9 mouse cellular contexts compared by ENCODE assay signal in the genomic region with DNA sequence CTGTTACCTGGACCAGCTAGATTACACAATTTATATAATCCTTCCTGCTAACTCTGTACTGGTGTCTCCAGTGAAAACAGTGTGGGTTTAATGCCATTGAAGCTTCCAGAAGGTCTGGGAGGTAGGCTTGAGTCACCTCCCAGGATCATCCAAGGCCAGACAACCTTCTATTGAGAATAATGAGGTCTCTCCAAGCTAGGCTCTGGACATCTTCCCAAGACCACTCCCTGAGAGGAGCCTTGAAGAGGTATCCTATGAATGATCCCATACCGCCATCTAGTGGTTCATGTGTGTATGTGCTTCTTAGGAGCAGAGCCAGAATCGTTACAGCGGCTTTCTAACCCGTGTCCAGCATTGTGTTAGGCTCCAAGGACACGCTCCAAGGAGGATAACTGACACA. TPM values are rescaled to one million over a fixed set of nuclear protein-coding genes. Genes with fewer than 3 reads are reported as not detected.
DNase-seq lines count a peak whose midpoint lies in the region; ATAC-seq lines count a peak whose summit lies in the region.
"Had no signal": no experiment of that assay in that cellular context is flagged by ENCODE, and none has a peak within 500 bp of the region (broad histone marks: within the 10 kb centered on the region; RNA-seq: fewer than 3 reads in every experiment).

No protein-coding gene starts in this region.

- DNase-seq in B cell, adult 2 months: peak; percentile 69 to 74
- DNase-seq in adrenal gland, postnatal 14 days: peak; percentile 79
- peak; percentile 68 to 84 for DNase-seq in heart, adult 9 months (ENCODE audit: low spot score in 2 of 2)
- peak; percentile 90 for DNase-seq in kidney, adult 9 months
- DNase-seq in spleen, postnatal 36 days (ENCODE audit: low spot score in 2 of 2): peak; percentile 52 to 74

- no peak overlapping the region; the same call in 1 of the 2 replicates for H3K9ac ChIP-seq in embryonic facial prominence, embryonic 13.5 days
- H3K9ac ChIP-seq in limb, embryonic 13.5 days: no peak overlapping the region
- H3K9ac ChIP-seq in midbrain, embryonic 15.5 days: no peak overlapping the region
- H3K9ac ChIP-seq: embryonic facial prominence, embryonic 12.5 days had no signal

- no peak overlapping the region for H3K4me2 ChIP-seq in embryonic facial prominence, embryonic 13.5 days
- no peak overlapping the region for H3K4me2 ChIP-seq in limb, embryonic 13.5 days (replicated peaks)
- no peak overlapping the region for H3K4me2 ChIP-seq in midbrain, embryonic 15.5 days
- H3K4me2 ChIP-seq: embryonic facial prominence, embryonic 12.5 days had no signal

- H3K4me3 ChIP-seq in embryonic facial prominence, embryonic 13.5 days: no peak overlapping the region
- no peak overlapping the region for H3K4me3 ChIP-seq in limb, embryonic 13.5 days
- no peak overlapping the region for H3K4me3 ChIP-seq in midbrain, embryonic 15.5 days
- H3K4me3 ChIP-seq: embryonic facial prominence, embryonic 12.5 days had no signal

- H3K9me3 ChIP-seq in embryonic facial prominence, embryonic 13.5 days: no peaks in the 10 kb centered on the region
- no peaks in the 10 kb centered on the region for H3K9me3 ChIP-seq in limb, embryonic 13.5 days
- no peaks in the 10 kb centered on the region for H3K9me3 ChIP-seq in midbrain, embryonic 15.5 days
- H3K9me3 ChIP-seq: embryonic facial prominence, embryonic 12.5 days had no signal

- WGBS in embryonic facial prominence, embryonic 13.5 days: 2% methylated on average over 5 of the region's 5 CpGs
- WGBS in limb, embryonic 13.5 days: 5% methylated on average over 5 of the region's 5 CpGs
- WGBS in midbrain, embryonic 15.5 days: under 1% methylated on average over 5 of the region's 5 CpGs

- H3K4me1 ChIP-seq in embryonic facial prominence, embryonic 13.5 days: no peaks in the 10 kb centered on the region
- no peaks in the 10 kb centered on the region for H3K4me1 ChIP-seq in limb, embryonic 13.5 days
- H3K4me1 ChIP-seq in midbrain, embryonic 15.5 days: no peaks in the 10 kb centered on the region; the same call in 1 of the 2 replicates
- H3K4me1 ChIP-seq: embryonic facial prominence, embryonic 12.5 days had no signal

- 0 out of 2 replicates have a peak, but pooled peaks have one; percentile 64 for ATAC-seq in embryonic facial prominence, embryonic 13.5 days (ENCODE audit: insufficient number of reproducible peaks, insufficient read depth, low FRiP score, low TSS enrichment, low read depth)
- peak; percentile 73; the same call in 1 of the 2 replicates for ATAC-seq in limb, embryonic 13.5 days (ENCODE audit: low FRiP score, low read depth)
- peak; percentile 81 for ATAC-seq in midbrain, embryonic 15.5 days (replicated peaks)

- no peak overlapping the region for H3K27ac ChIP-seq in embryonic facial prominence, embryonic 13.5 days
- no peak overlapping the region for H3K27ac ChIP-seq in limb, embryonic 13.5 days
- H3K27ac ChIP-seq in midbrain, embryonic 15.5 days: no peak overlapping the region
- H3K27ac ChIP-seq: embryonic facial prominence, embryonic 12.5 days had no signal

- no peaks in the 10 kb centered on the region for H3K27me3 ChIP-seq in embryonic facial prominence, embryonic 13.5 days
- no peaks in the 10 kb centered on the region for H3K27me3 ChIP-seq in limb, embryonic 13.5 days
- 0 out of 2 replicates have a peak, but pooled peaks cover 2% of the 10 kb centered on the region for H3K27me3 ChIP-seq in midbrain, embryonic 15.5 days (replicated peaks)
- H3K27me3 ChIP-seq: embryonic facial prominence, embryonic 12.5 days had no signal

- no peaks in the 10 kb centered on the region for H3K36me3 ChIP-seq in embryonic facial prominence, embryonic 13.5 days
- H3K36me3 ChIP-seq in limb, embryonic 13.5 days: no peaks in the 10 kb centered on the region
- H3K36me3 ChIP-seq in midbrain, embryonic 15.5 days (replicated peaks): no peaks in the 10 kb centered on the region
- H3K36me3 ChIP-seq: embryonic facial prominence, embryonic 12.5 days had no signal

RNA-seq across cellular contexts. Expression of gene Bsdc1, which starts 6.1 kb away (rescaled TPM):
- total RNA-seq in adrenal gland, postnatal 14 days (2021): 52.3 and 55.7 TPM in 2 replicates
- polyA plus RNA-seq in embryonic facial prominence, embryonic 13.5 days (2015; fragmentation: Nextera tagmentation; extraction: Ambion mirVana): 27.6 and 29.9 TPM in 2 replicates
- polyA plus RNA-seq in limb, embryonic 13.5 days (2015; fragmentation: Nextera tagmentation; extraction: Ambion mirVana): 27.9 and 30.3 TPM in 2 replicates
- polyA plus RNA-seq in midbrain, embryonic 15.5 days (2015; fragmentation: Nextera tagmentation; extraction: Ambion mirVana): 38.6 and 39.9 TPM in 2 replicates

RNA-seq across cellular contexts. Expression of gene Zbtb8b, which starts 14.6 kb away (rescaled TPM):
- total RNA-seq in adrenal gland, postnatal 14 days (2021): 0.15 and 0.30 TPM in 2 replicates
- 2.5 and 2.8 TPM in 2 replicates for polyA plus RNA-seq in embryonic facial prominence, embryonic 13.5 days (2015; fragmentation: Nextera tagmentation; extraction: Ambion mirVana)
- 1.9 TPM in 2 replicates for polyA plus RNA-seq in limb, embryonic 13.5 days (2015; fragmentation: Nextera tagmentation; extraction: Ambion mirVana)
- polyA plus RNA-seq in midbrain, embryonic 15.5 days (2015; fragmentation: Nextera tagmentation; extraction: Ambion mirVana): 19.0 and 19.8 TPM in 2 replicates

RNA-seq across cellular contexts. Expression of gene Tssk3, which starts 35.6 kb away (rescaled TPM):
- not detected in 2 replicates for total RNA-seq in adrenal gland, postnatal 14 days (2021)
- polyA plus RNA-seq in embryonic facial prominence, embryonic 13.5 days (2015; fragmentation: Nextera tagmentation; extraction: Ambion mirVana): not detected in 2 replicates
- polyA plus RNA-seq in limb, embryonic 13.5 days (2015; fragmentation: Nextera tagmentation; extraction: Ambion mirVana): not detected in 2 replicates
- polyA plus RNA-seq in midbrain, embryonic 15.5 days (2015; fragmentation: Nextera tagmentation; extraction: Ambion mirVana): 0.49 and 0.52 TPM in 2 replicates
- polyA plus RNA-seq: embryonic facial prominence, embryonic 12.5 days had no signal

RNA-seq across cellular contexts. Expression of gene Fam229a, which starts 35.7 kb away (rescaled TPM):
- total RNA-seq in adrenal gland, postnatal 14 days (2021): not detected in 2 replicates
- polyA plus RNA-seq in embryonic facial prominence, embryonic 13.5 days (2015; fragmentation: Nextera tagmentation; extraction: Ambion mirVana): not detected in 2 replicates
- not detected in 2 replicates for polyA plus RNA-seq in limb, embryonic 13.5 days (2015; fragmentation: Nextera tagmentation; extraction: Ambion mirVana)
- polyA plus RNA-seq in midbrain, embryonic 15.5 days (2015; fragmentation: Nextera tagmentation; extraction: Ambion mirVana): 0.56 TPM in 1 of 2 replicates, not detected in the other

RNA-seq across cellular contexts. Expression of gene Marcksl1, which starts 58.1 kb away (rescaled TPM):
- total RNA-seq in adrenal gland, postnatal 14 days (2021): 78.9 and 81.4 TPM in 2 replicates
- 839 and 1,023 TPM in 2 replicates for polyA plus RNA-seq in embryonic facial prominence, embryonic 13.5 days (2015; fragmentation: Nextera tagmentation; extraction: Ambion mirVana)
- polyA plus RNA-seq in limb, embryonic 13.5 days (2015; fragmentation: Nextera tagmentation; extraction: Ambion mirVana): 957 and 1,008 TPM in 2 replicates
- polyA plus RNA-seq in midbrain, embryonic 15.5 days (2015; fragmentation: Nextera tagmentation; extraction: Ambion mirVana): 1,751 and 1,836 TPM in 2 replicates
